Comparison of ENCODE assay signal across 18 mouse cellular contexts in genomic region chr4:102538266-102538665, GRCm38 (mm10).
"Had no signal": no experiment of that assay in that cellular context is flagged by ENCODE, and none has a peak within 500 bp of the region (broad histone marks: within the 10 kb centered on the region; RNA-seq: fewer than 3 reads in every experiment).

No protein-coding gene starts in this region.

- H3K4me2 ChIP-seq: lung, embryonic 15.5 days; midbrain, embryonic 11.5 days; midbrain, embryonic 13.5 days; midbrain, embryonic 15.5 days; neural tube, embryonic 13.5 days; neural tube, embryonic 15.5 days had no signal

- H3K27me3 ChIP-seq: lung, embryonic 15.5 days; megakaryocyte, embryonic 14.5 days; midbrain, embryonic 13.5 days; midbrain, embryonic 15.5 days; neural tube, embryonic 13.5 days; neural tube, embryonic 15.5 days had no signal

- H3K36me3 ChIP-seq: lung, embryonic 15.5 days; midbrain, embryonic 13.5 days; midbrain, embryonic 15.5 days; neural tube, embryonic 13.5 days; neural tube, embryonic 15.5 days had no signal

- H3K4me3 ChIP-seq: lung, embryonic 15.5 days; megakaryocyte, embryonic 14.5 days; midbrain, embryonic 13.5 days; midbrain, embryonic 15.5 days; neural tube, embryonic 13.5 days; neural tube, embryonic 15.5 days had no signal

- DNase-seq: liver, postnatal 0 days; lung, adult 2 months; lung, postnatal 14 days; lung, postnatal 36 days; retina, postnatal 1 day; right cerebral cortex, adult 18-20 months; right cerebral cortex, postnatal 25 days; right cerebral cortex, postnatal 4 days; thymus, adult 18-20 months; thymus, postnatal 14 days; thymus, postnatal 36 days had no signal
